Comparison of ENCODE assay signal across 8 mouse cellular contexts in genomic region chr10:39239498-39240177, GRCm38 (mm10).
DNase-seq lines count a peak whose midpoint lies in the region; ATAC-seq and TF ChIP-seq lines count a peak whose summit lies in the region.

No protein-coding gene starts in this region.

- TF ChIP-seq EP300 in heart, postnatal 0 days (IDR thresholded peaks at IDR 0.05; ENCODE audit: low read depth), result no peak
- no peak for TF ChIP-seq EP300 in liver, embryonic 14.5 days (IDR thresholded peaks at IDR 0.05; ENCODE audit: low read depth)

- DNase-seq in CD4-positive, CD25-positive, alpha-beta regulatory T cell, adult 2 months (ENCODE audit: low read depth, low spot score), result peak; percentile 83
- peak; percentile 96 for DNase-seq in brain, embryonic 14.5 days (ENCODE audit: low read depth)
- peak; percentile 72 for DNase-seq in heart, postnatal 0 days (ENCODE audit: low spot score)
- peak; percentile 64 to 78 for DNase-seq in kidney, postnatal 36 days
- peak; percentile 3 to 24 (median 16) for DNase-seq in liver, embryonic 14.5 days (ENCODE audit: low read depth in 3 of 3, low spot score in 3 of 3)
- DNase-seq in telencephalon, adult 2 months (ENCODE audit: low read depth, low spot score), result peak; percentile 45

- H3K4me3 ChIP-seq in forebrain, embryonic 12.5 days (replicated peaks), result no peak overlapping the region
- H3K4me3 ChIP-seq in heart, postnatal 0 days (ENCODE audit: low read depth, low read length), result no peak overlapping the region
- no peak overlapping the region for H3K4me3 ChIP-seq in liver, embryonic 14.5 days (ENCODE audit: insufficient read depth in 1 of 2, low read depth in 2 of 2, low read length in 2 of 2)
- no peak overlapping the region for H3K4me3 ChIP-seq in neural tube, embryonic 12.5 days

- ATAC-seq in forebrain, embryonic 12.5 days (ENCODE audit: low FRiP score), result peak; percentile 92
- peak; percentile 57; the same call in 1 of the 2 replicates for ATAC-seq in heart, postnatal 0 days (ENCODE audit: insufficient read depth, low read depth)
- no peak for ATAC-seq in liver, embryonic 14.5 days (ENCODE audit: insufficient read depth)
- peak; percentile 87 for ATAC-seq in neural tube, embryonic 12.5 days (ENCODE audit: low FRiP score, low read depth)

- TF ChIP-seq CTCF in brain, embryonic 14.5 days (IDR thresholded peaks at IDR 0.05; ENCODE audit: borderline replicate concordance, extremely low read depth, insufficient read depth, insufficient read length), result peak; percentile 80
- peak; percentile 73 for TF ChIP-seq CTCF in heart, postnatal 0 days (IDR thresholded peaks at IDR 0.05; ENCODE audit: low read depth)
- TF ChIP-seq CTCF in liver, embryonic 14.5 days (IDR thresholded peaks at IDR 0.05; ENCODE audit: low read depth), result peak; percentile 73

- peaks cover 9% of the 10 kb centered on the region for H3K4me1 ChIP-seq in forebrain, embryonic 12.5 days
- no peaks in the 10 kb centered on the region for H3K4me1 ChIP-seq in heart, postnatal 0 days (ENCODE audit: control insufficient read depth, insufficient read depth)
- H3K4me1 ChIP-seq in liver, embryonic 14.5 days (replicated peaks; ENCODE audit: control insufficient read depth in 2 of 2, insufficient read depth in 2 of 2, low read length in 1 of 2), result no peaks in the 10 kb centered on the region
- H3K4me1 ChIP-seq in neural tube, embryonic 12.5 days, result peaks cover 10% of the 10 kb centered on the region; the same call in 1 of the 2 replicates

- no peaks in the 10 kb centered on the region for H3K27me3 ChIP-seq in forebrain, embryonic 12.5 days
- H3K27me3 ChIP-seq in heart, postnatal 0 days (ENCODE audit: control insufficient read depth, insufficient read depth, low read length), result no peaks in the 10 kb centered on the region
- H3K27me3 ChIP-seq in liver, embryonic 14.5 days (ENCODE audit: control insufficient read depth, insufficient read depth, low read length), result no peaks in the 10 kb centered on the region
- no peaks in the 10 kb centered on the region for H3K27me3 ChIP-seq in neural tube, embryonic 12.5 days (replicated peaks)

- no peak for TF ChIP-seq POLR2A in brain, embryonic 14.5 days (IDR thresholded peaks at IDR 0.05; ENCODE audit: borderline replicate concordance, extremely low read depth, insufficient read depth, insufficient read length, poor library complexity, severe bottlenecking)

- no peak overlapping the region for H3K27ac ChIP-seq in forebrain, embryonic 12.5 days
- no peak overlapping the region for H3K27ac ChIP-seq in heart, postnatal 0 days (ENCODE audit: low read depth)
- no peak overlapping the region for H3K27ac ChIP-seq in liver, embryonic 14.5 days
- no peak overlapping the region for H3K27ac ChIP-seq in neural tube, embryonic 12.5 days

- no peaks in the 10 kb centered on the region for H3K36me3 ChIP-seq in forebrain, embryonic 12.5 days (replicated peaks)
- no peaks in the 10 kb centered on the region for H3K36me3 ChIP-seq in heart, postnatal 0 days (replicated peaks; ENCODE audit: control insufficient read depth, insufficient read depth, low read length)
- H3K36me3 ChIP-seq in liver, embryonic 14.5 days (replicated peaks; ENCODE audit: control insufficient read depth, insufficient read depth, low read depth), result no peaks in the 10 kb centered on the region
- H3K36me3 ChIP-seq in neural tube, embryonic 12.5 days, result no peaks in the 10 kb centered on the region

- 0 out of 2 replicates have a peak overlapping the region, but pooled peaks have one; percentile 29 for H3K9ac ChIP-seq in forebrain, embryonic 12.5 days
- no peak overlapping the region for H3K9ac ChIP-seq in heart, postnatal 0 days (replicated peaks; ENCODE audit: low read depth, low read length)
- no peak overlapping the region for H3K9ac ChIP-seq in liver, embryonic 14.5 days (replicated peaks)
- 0 out of 2 replicates have a peak overlapping the region, but pooled peaks have one; percentile 36 for H3K9ac ChIP-seq in neural tube, embryonic 12.5 days

- 18% methylated on average over 17 of the region's 17 CpGs for WGBS in forebrain, embryonic 12.5 days
- WGBS in heart, postnatal 0 days, result 16% methylated on average over 17 of the region's 17 CpGs
- WGBS in liver, embryonic 14.5 days (ENCODE audit: insufficient replicate concordance), result 14% methylated on average over 17 of the region's 17 CpGs
- WGBS in neural tube, embryonic 12.5 days, result 16% methylated on average over 17 of the region's 17 CpGs

- H3K9me3 ChIP-seq in forebrain, embryonic 12.5 days, result no peaks in the 10 kb centered on the region
- no peaks in the 10 kb centered on the region for H3K9me3 ChIP-seq in heart, postnatal 0 days (replicated peaks; ENCODE audit: control insufficient read depth, low read length)
- no peaks in the 10 kb centered on the region for H3K9me3 ChIP-seq in liver, embryonic 14.5 days (ENCODE audit: control insufficient read depth, low read length)
- no peaks in the 10 kb centered on the region for H3K9me3 ChIP-seq in neural tube, embryonic 12.5 days

- peak overlapping the region; percentile 28 for H3K4me2 ChIP-seq in forebrain, embryonic 12.5 days
- H3K4me2 ChIP-seq in heart, postnatal 0 days (ENCODE audit: low read depth, low read length), result peak overlapping the region; percentile 40; the same call in 1 of the 2 replicates
- peak overlapping the region; percentile 41 for H3K4me2 ChIP-seq in liver, embryonic 14.5 days (ENCODE audit: low read depth)
- H3K4me2 ChIP-seq in neural tube, embryonic 12.5 days (replicated peaks), result peak overlapping the region; percentile 42

Comparison
In these comparisons a context has a peak if more than half of its experiments do, and no peak if none do; other contexts are left out.
1. DNase-seq: peak in every context shown above with its lines; median percentile 96 in brain, embryonic 14.5 days; 83 in CD4-positive, CD25-positive, alpha-beta regulatory T cell, adult 2 months; 72 in heart, postnatal 0 days; 71 in kidney, postnatal 36 days; 45 in telencephalon, adult 2 months; 16 in liver, embryonic 14.5 days.
2. H3K9ac ChIP-seq: peak in forebrain, embryonic 12.5 days (single experiment) and neural tube, embryonic 12.5 days (single experiment); none in heart, postnatal 0 days (single experiment) and liver, embryonic 14.5 days (single experiment).
3. Peak in every context shown above with its lines, with median percentiles within 50 percentile points of each other: CTCF ChIP-seq and H3K4me2 ChIP-seq.